Mouse (Mus musculus) adipocyte (in vitro differentiated cells): Measurements from ENCODE around the gene Gm21958.
A peak's percentile ranks its signal among the peaks of the same experiment; 100 is the strongest.

Experiments used
- DNase-seq: peaks from one replicate; pipeline ENCODE4 v3.0.0-alpha.2; 2016; ENCODE audit warnings: low spot score

The Gm21958 gene

GRCm38 (mm10) chr3:54714253-54714652 lies at the start of gene Gm21958:
Gene Gm21958, minus strand, starts transcription at chr3:54714353.
- no peak for DNase-seq

GRCm38 (mm10) chr3:54761258-54761657 lies 47.1 kb upstream of the Gm21958 start:
- DNase-seq = no peak

GRCm38 (mm10) chr3:54760321-54761115 lies 46.4 kb upstream of the Gm21958 start:
- DNase-seq = no peak

- no peak for DNase-seq
Observed at GRCm38 (mm10) chr3:54759211-54759610, 45.1 kb upstream of the Gm21958 start.

- DNase-seq = no peak
Observed at GRCm38 (mm10) chr3:54757446-54757845, 43.3 kb upstream of the Gm21958 start.

GRCm38 (mm10) chr3:54756058-54756457 lies 41.9 kb upstream of the Gm21958 start:
- no peak for DNase-seq

- peak; percentile 50 for DNase-seq
Observed at GRCm38 (mm10) chr3:54755145-54756041, 41.2 kb upstream of the Gm21958 start, which contains the start of gene Smad9. Gene Smad9, plus strand, starts transcription at chr3:54755582.

GRCm38 (mm10) chr3:54753411-54753810 lies 39.3 kb upstream of the Gm21958 start:
- DNase-seq = no peak

- peak; percentile 56 for DNase-seq
Observed at GRCm38 (mm10) chr3:54745799-54746198, 31.6 kb upstream of the Gm21958 start.

GRCm38 (mm10) chr3:54741965-54742364 lies 27.8 kb upstream of the Gm21958 start:
- DNase-seq = no peak

GRCm38 (mm10) chr3:54737317-54737716 lies 23.2 kb upstream of the Gm21958 start:
- no peak for DNase-seq

GRCm38 (mm10) chr3:54736101-54736927 lies 22.2 kb upstream of the Gm21958 start:
- peak; percentile 75 for DNase-seq

GRCm38 (mm10) chr3:54735247-54736046 lies 21.3 kb upstream of the Gm21958 start, which contains the start of the genes Exosc8 and Alg5:
Gene Exosc8, minus strand, starts transcription at chr3:54735393.
Gene Alg5, plus strand, starts transcription at chr3:54735539.
- DNase-seq = peak; percentile 85

GRCm38 (mm10) chr3:54734411-54735246 lies 20.5 kb upstream of the Gm21958 start:
- DNase-seq = peak; percentile 85

GRCm38 (mm10) chr3:54732371-54732770 lies 18.2 kb upstream of the Gm21958 start:
- no peak for DNase-seq

- no peak for DNase-seq
Observed at GRCm38 (mm10) chr3:54731626-54732150, 17.5 kb upstream of the Gm21958 start.

GRCm38 (mm10) chr3:54728100-54728499 lies 13.9 kb upstream of the Gm21958 start:
- no peak for DNase-seq

GRCm38 (mm10) chr3:54727588-54727987 lies 13.4 kb upstream of the Gm21958 start:
- DNase-seq = no peak

- no peak for DNase-seq
Observed at GRCm38 (mm10) chr3:54725344-54725743, 11.2 kb upstream of the Gm21958 start.
